Comparison of ENCODE assay signal across 9 mouse cellular contexts in the genomic region with DNA sequence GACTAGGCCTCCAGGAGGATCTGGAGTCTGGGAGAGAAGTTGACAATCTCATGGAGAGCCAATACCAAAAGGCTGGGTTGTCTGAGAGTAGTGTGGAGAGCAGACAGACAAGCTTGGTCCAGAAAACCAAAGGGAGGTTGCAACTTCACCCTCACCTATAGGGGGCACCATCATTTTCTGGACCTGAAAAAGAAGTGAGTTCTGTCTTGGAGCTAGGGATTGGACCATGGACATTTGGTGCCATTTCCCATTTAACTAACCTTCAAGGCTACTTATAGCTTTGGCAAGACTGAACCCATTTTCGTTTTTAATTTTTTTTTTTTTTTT. TPM values are rescaled to one million over a fixed set of nuclear protein-coding genes. Genes with fewer than 3 reads are reported as not detected.
A peak's percentile ranks its signal among the peaks of the same experiment; 100 is the strongest.
DNase-seq lines count a peak whose midpoint lies in the region; ATAC-seq and TF ChIP-seq lines count a peak whose summit lies in the region.
"Had no signal": no experiment of that assay in that cellular context is flagged by ENCODE, and none has a peak within 500 bp of the region (broad histone marks: within the 10 kb centered on the region; RNA-seq: fewer than 3 reads in every experiment).

No protein-coding gene starts in this region.

- peak; percentile 18 for DNase-seq in kidney, adult 2 months
- peak; percentile 29 for DNase-seq in A20 (ENCODE audit: low read depth, low spot score)
- DNase-seq in thymus, adult 2 months: no peak
- DNase-seq in adrenal gland, adult 8-10 months: no peak

- no peak overlapping the region for H3K4me2 ChIP-seq in kidney, embryonic 16.5 days (replicated peaks; ENCODE audit: low read depth, low read length)

- no peak overlapping the region for H3K27ac ChIP-seq in kidney, adult 2 months (ENCODE audit: insufficient read depth, low read depth, low read length)
- H3K27ac ChIP-seq in kidney, embryonic 16.5 days (ENCODE audit: low read length): no peak overlapping the region
- H3K27ac ChIP-seq in thymus, adult 2 months (ENCODE audit: control insufficient read depth, insufficient read depth, low read length): no peak overlapping the region

- 0 out of 2 replicates have a peak, but pooled peaks have one; percentile 25 for TF ChIP-seq CTCF in kidney, adult 2 months (conservative IDR thresholded peaks at IDR 0.05; ENCODE audit: insufficient read depth, insufficient read length, low read depth, low read length)
- TF ChIP-seq CTCF in C2C12 (IDR thresholded peaks at IDR 0.05; ENCODE audit: control insufficient read depth, insufficient read depth, insufficient read length): peak; percentile 7
- TF ChIP-seq CTCF in thymus, adult 2 months (IDR thresholded peaks at IDR 0.05; ENCODE audit: borderline replicate concordance, control insufficient read depth, extremely low read depth, insufficient read depth, low read length, poor library complexity): no peak

- peaks cover 8% of the 10 kb centered on the region for H3K79me2 ChIP-seq in C2C12 (ENCODE audit: control insufficient read depth, insufficient read depth)

- H3ac ChIP-seq in C2C12 (ENCODE audit: control insufficient read depth, insufficient read length, low read depth): no peak overlapping the region

- no peak for ATAC-seq in kidney, embryonic 16.5 days (ENCODE audit: low FRiP score, low TSS enrichment)
- ATAC-seq in granulocyte monocyte progenitor cell, adult 5-6 weeks (replicated peaks; ENCODE audit: poor library complexity, severe bottlenecking): peak; percentile 40

- H3K27me3 ChIP-seq in kidney, adult 2 months (replicated peaks; ENCODE audit: control insufficient read depth, insufficient read depth, low read length): no peaks in the 10 kb centered on the region
- H3K27me3 ChIP-seq in kidney, embryonic 16.5 days (ENCODE audit: insufficient read depth, low read length): peaks cover 6% of the 10 kb centered on the region; the same call in 1 of the 2 replicates
- H3K27me3 ChIP-seq in C2C12 (ENCODE audit: control insufficient read depth, insufficient read depth, insufficient read length): no peaks in the 10 kb centered on the region
- peaks cover 9% of the 10 kb centered on the region; the same call in 1 of the 2 replicates for H3K27me3 ChIP-seq in thymus, adult 2 months (ENCODE audit: control insufficient read depth, insufficient read depth, low read length)

- 50% methylated on average over 1 of the region's 1 CpGs for WGBS in kidney, adult 2 months
- WGBS in kidney, embryonic 16.5 days: 47% methylated on average over 1 of the region's 1 CpGs
- 15% methylated on average over 1 of the region's 1 CpGs for WGBS in thymus, adult 2 months

- H3K9me3 ChIP-seq in kidney, embryonic 16.5 days (ENCODE audit: low read length): no peaks in the 10 kb centered on the region

- no peak overlapping the region for H3K9ac ChIP-seq in kidney, embryonic 16.5 days (replicated peaks; ENCODE audit: low read length)

- H3K36me3 ChIP-seq in kidney, adult 2 months (ENCODE audit: control insufficient read depth, insufficient read depth, low read length): no peaks in the 10 kb centered on the region
- H3K36me3 ChIP-seq in kidney, embryonic 16.5 days (ENCODE audit: insufficient read depth, low read length): no peaks in the 10 kb centered on the region
- no peaks in the 10 kb centered on the region for H3K36me3 ChIP-seq in C2C12 (ENCODE audit: control insufficient read depth, insufficient read depth)
- H3K36me3 ChIP-seq in thymus, adult 2 months (ENCODE audit: control insufficient read depth, insufficient read depth, low read length): no peaks in the 10 kb centered on the region

- H3K4me3 ChIP-seq in kidney, adult 2 months (ENCODE audit: insufficient read depth, low read depth, low read length): no peak overlapping the region
- H3K4me3 ChIP-seq in kidney, embryonic 16.5 days (ENCODE audit: low read length): no peak overlapping the region
- H3K4me3 ChIP-seq in C2C12 (ENCODE audit: insufficient read depth, poor library complexity, severe bottlenecking): no peak overlapping the region
- no peak overlapping the region for H3K4me3 ChIP-seq in thymus, adult 2 months (ENCODE audit: control insufficient read depth, insufficient read depth, low read length)
- H3K4me3 ChIP-seq: erythroblast, embryonic 14.5 days had no signal

- peaks cover 6% of the 10 kb centered on the region; the same call in 1 of the 2 replicates for H3K4me1 ChIP-seq in kidney, adult 2 months (ENCODE audit: control insufficient read depth, insufficient read depth, low read length)
- peaks cover 16% of the 10 kb centered on the region for H3K4me1 ChIP-seq in kidney, embryonic 16.5 days (ENCODE audit: insufficient read depth, low read length)
- H3K4me1 ChIP-seq in thymus, adult 2 months (replicated peaks; ENCODE audit: control insufficient read depth, insufficient read depth, low read length): peaks cover 25% of the 10 kb centered on the region

- no peaks in the 10 kb centered on the region for H3K79me3 ChIP-seq in C2C12 (ENCODE audit: low read depth)

- no peak for TF ChIP-seq POLR2A in kidney, adult 2 months (IDR thresholded peaks at IDR 0.05; ENCODE audit: low read depth, low read length)
- no peak for TF ChIP-seq POLR2A in thymus, adult 2 months (IDR thresholded peaks at IDR 0.05; ENCODE audit: control insufficient read depth, extremely low read depth, insufficient read depth, low read length, poor library complexity)

TF ChIP-seq in C2C12, 6 proteins besides CTCF, POLR2A, EP300 and RAD21:
- TF ChIP-seq MYOD1 (IDR thresholded peaks at IDR 0.05; ENCODE audit: control insufficient read depth, insufficient read length, low read depth) (no peak), CEBPB (IDR thresholded peaks at IDR 0.05; ENCODE audit: low read depth) (no peak), USF1 (IDR thresholded peaks at IDR 0.05; ENCODE audit: low read depth) (no peak), MYOG (IDR thresholded peaks at IDR 0.05; ENCODE audit: control insufficient read depth, extremely low read depth, insufficient read length) (no peak), FOSL1 (IDR thresholded peaks at IDR 0.05; ENCODE audit: insufficient read depth, low read length, poor library complexity, severe bottlenecking) (no peak)

RNA-seq across cellular contexts. Expression of a gene that starts 0.9 kb away (rescaled TPM):
- 4.6 and 9.8 TPM in 2 replicates for polyA plus RNA-seq in kidney, adult 2 months (2012; rRNA removed)
- polyA plus RNA-seq in kidney, embryonic 16.5 days (2015; fragmentation: Nextera tagmentation; extraction: Ambion mirVana): 2.8 and 3.8 TPM in 2 replicates
- 14.4 TPM for polyA plus RNA-seq in C2C12 (2012; fragmentation: generic; extraction: Trizol)
- not detected in 2 replicates for total RNA-seq in granulocyte monocyte progenitor cell, adult 5-6 weeks (2014; fragmentation: Nextera tagmentation)
- total RNA-seq in granulocyte monocyte progenitor cell, adult 5-6 weeks (2017): not detected in 2 replicates
- polyA plus RNA-seq in thymus, adult 2 months (2012; rRNA removed): 1.6 and 2.0 TPM in 2 replicates
- total RNA-seq in adrenal gland, adult 8-10 months (2022): 10 to 100 TPM; 60.5 to 90.4 (median 73.7) TPM
- polyA plus RNA-seq: erythroblast, embryonic 14.5 days had no signal

RNA-seq across cellular contexts. Expression of a gene that starts 20.2 kb away (rescaled TPM):
- polyA plus RNA-seq in kidney, adult 2 months (2012; rRNA removed): 2.8 TPM in 2 replicates
- polyA plus RNA-seq in kidney, embryonic 16.5 days (2015; fragmentation: Nextera tagmentation; extraction: Ambion mirVana): 0.22 TPM in 1 of 2 replicates, not detected in the other
- polyA plus RNA-seq in C2C12 (2012; fragmentation: generic; extraction: Trizol): not detected
- total RNA-seq in granulocyte monocyte progenitor cell, adult 5-6 weeks (2014; fragmentation: Nextera tagmentation): not detected in 2 replicates
- total RNA-seq in granulocyte monocyte progenitor cell, adult 5-6 weeks (2017): not detected in 2 replicates
- 0.90 and 1.2 TPM in 2 replicates for polyA plus RNA-seq in thymus, adult 2 months (2012; rRNA removed)
- 10 to 100 TPM; 12.2 to 22.5 (median 20.2) TPM for total RNA-seq in adrenal gland, adult 8-10 months (2022)
- total RNA-seq: left cerebral cortex, postnatal 10 days had no signal
- polyA plus RNA-seq: erythroblast, embryonic 14.5 days had no signal

RNA-seq across cellular contexts. Expression of a gene that starts 32.1 kb away (rescaled TPM):
- 286 and 295 TPM in 2 replicates for polyA plus RNA-seq in kidney, adult 2 months (2012; rRNA removed)
- 56.3 and 70.9 TPM in 2 replicates for polyA plus RNA-seq in kidney, embryonic 16.5 days (2015; fragmentation: Nextera tagmentation; extraction: Ambion mirVana)
- 4.0 TPM for polyA plus RNA-seq in C2C12 (2012; fragmentation: generic; extraction: Trizol)
- total RNA-seq in granulocyte monocyte progenitor cell, adult 5-6 weeks (2014; fragmentation: Nextera tagmentation): 0.95 and 4.0 TPM in 2 replicates
- 0.82 and 6.1 TPM in 2 replicates for total RNA-seq in granulocyte monocyte progenitor cell, adult 5-6 weeks (2017)
- polyA plus RNA-seq in thymus, adult 2 months (2012; rRNA removed): 41.9 and 52.9 TPM in 2 replicates
- total RNA-seq in adrenal gland, adult 8-10 months (2022): 100 to 1,000 TPM; 351 to 737 (median 517) TPM

RNA-seq across cellular contexts. Expression of a gene that starts 38.9 kb away (rescaled TPM):
- polyA plus RNA-seq in kidney, adult 2 months (2012; rRNA removed): 35.1 and 35.6 TPM in 2 replicates
- polyA plus RNA-seq in kidney, embryonic 16.5 days (2015; fragmentation: Nextera tagmentation; extraction: Ambion mirVana): 46.3 and 57.9 TPM in 2 replicates
- polyA plus RNA-seq in C2C12 (2012; fragmentation: generic; extraction: Trizol): 65.1 TPM
- total RNA-seq in granulocyte monocyte progenitor cell, adult 5-6 weeks (2014; fragmentation: Nextera tagmentation): 0.28 TPM in 1 of 2 replicates, not detected in the other
- total RNA-seq in granulocyte monocyte progenitor cell, adult 5-6 weeks (2017): not detected in 2 replicates
- 2.6 and 2.9 TPM in 2 replicates for polyA plus RNA-seq in thymus, adult 2 months (2012; rRNA removed)
- total RNA-seq in adrenal gland, adult 8-10 months (2022): 10 to 100 TPM; 29.8 to 48.0 (median 39.3) TPM
- polyA plus RNA-seq: erythroblast, embryonic 14.5 days had no signal

Comparison
In these comparisons a context has a peak if more than half of its experiments do, and no peak if none do; other contexts are left out.
1. DNase-seq: peak in kidney, adult 2 months (single experiment) and A20 (single experiment); none in thymus, adult 2 months (single experiment) and adrenal gland, adult 8-10 months (single experiment).